Mouse (Mus musculus): ENCODE measurements around the gene Lypla2. TPM values are rescaled to one million over a fixed set of nuclear protein-coding genes. Genes with fewer than 3 reads are reported as not detected.
A peak's percentile ranks its signal among the peaks of the same experiment; 100 is the strongest.

The Lypla2 gene
- polyA plus RNA-seq, 1 experiment from 2014 or later = 223 TPM

GRCm38 (mm10) chr4:135969070-135969750 lies 3.2 kb downstream of the Lypla2 start:
- DNase-seq (ENCODE audit: low spot score) = no peak
- Histone ChIP-seq H3K36me3 (peaks cover 66% of the 10 kb centered on the region), H3K9me3 (no peaks in the 10 kb centered on the region), H3K27ac (no peak overlapping the region), H3K4me3 (0 out of 2 replicates have a peak overlapping the region, but pooled peaks have one; percentile 18), H3K27me3 (ENCODE audit: insufficient read depth, poor library complexity, severe bottlenecking) (no peaks in the 10 kb centered on the region), H3K4me1 (replicated peaks) (peaks cover 54% of the 10 kb centered on the region)
- WGBS = 92% methylated on average over 13 of the region's 13 CpGs

- Histone ChIP-seq H3K9me3 (no peaks in the 10 kb centered on the region), H3K36me3 (peaks cover 60% of the 10 kb centered on the region), H3K27me3 (ENCODE audit: insufficient read depth, poor library complexity, severe bottlenecking) (no peaks in the 10 kb centered on the region), H3K4me3 (peak overlapping the region; percentile 18; the same call in 1 of the 2 replicates), H3K27ac (0 out of 2 replicates have a peak overlapping the region, but pooled peaks have one; percentile 5), H3K4me1 (replicated peaks) (peaks cover 58% of the 10 kb centered on the region)
- DNase-seq (ENCODE audit: low spot score) = no peak
- 77% methylated on average over 19 of the region's 19 CpGs for WGBS
Observed at GRCm38 (mm10) chr4:135968271-135968869, 4.1 kb downstream of the Lypla2 start.

- Histone ChIP-seq H3K27ac (no peak overlapping the region), H3K4me1 (replicated peaks) (peaks cover 59% of the 10 kb centered on the region), H3K36me3 (peaks cover 61% of the 10 kb centered on the region), H3K9me3 (no peaks in the 10 kb centered on the region), H3K27me3 (ENCODE audit: insufficient read depth, poor library complexity, severe bottlenecking) (no peaks in the 10 kb centered on the region), H3K4me3 (no peak overlapping the region; the same call in 1 of the 2 replicates)
- DNase-seq (ENCODE audit: low spot score) = no peak
- 92% methylated on average over 18 of the region's 18 CpGs for WGBS
Observed at GRCm38 (mm10) chr4:135967086-135967760, 5.2 kb downstream of the Lypla2 start.

- no peak overlapping the region; the same call in 1 of the 2 replicates for H3K4me3 ChIP-seq
- H3K27ac ChIP-seq = no peak overlapping the region
- H3K4me1 ChIP-seq (replicated peaks) = peaks cover 52% of the 10 kb centered on the region
- no peak for DNase-seq (ENCODE audit: low spot score)
- 94% methylated on average over 16 of the region's 16 CpGs for WGBS
- H3K36me3 ChIP-seq = peaks cover 63% of the 10 kb centered on the region
- no peaks in the 10 kb centered on the region for H3K9me3 ChIP-seq
- H3K27me3 ChIP-seq (ENCODE audit: insufficient read depth, poor library complexity, severe bottlenecking) = no peaks in the 10 kb centered on the region
Observed at GRCm38 (mm10) chr4:135966283-135966682, 6.1 kb downstream of the Lypla2 start.

GRCm38 (mm10) chr4:135965113-135965512 lies 7.3 kb downstream of the Lypla2 start:
- peak overlapping the region; percentile 7; the same call in 1 of the 2 replicates for H3K4me3 ChIP-seq
- H3K4me1 ChIP-seq (replicated peaks) = peaks cover 41% of the 10 kb centered on the region
- no peak overlapping the region for H3K27ac ChIP-seq
- DNase-seq (ENCODE audit: low spot score) = no peak
- WGBS = 86% methylated on average over 9 of the region's 9 CpGs
- no peaks in the 10 kb centered on the region for H3K27me3 ChIP-seq (ENCODE audit: insufficient read depth, poor library complexity, severe bottlenecking)
- H3K9me3 ChIP-seq = no peaks in the 10 kb centered on the region
- peaks cover 55% of the 10 kb centered on the region for H3K36me3 ChIP-seq

GRCm38 (mm10) chr4:135964426-135964825 lies 8.0 kb downstream of the Lypla2 start:
- Histone ChIP-seq H3K27me3 (ENCODE audit: insufficient read depth, poor library complexity, severe bottlenecking) (no peaks in the 10 kb centered on the region), H3K27ac (peak overlapping the region; percentile 88), H3K9me3 (no peaks in the 10 kb centered on the region), H3K4me1 (replicated peaks) (peaks cover 41% of the 10 kb centered on the region), H3K4me3 (peak overlapping the region; percentile 78), H3K36me3 (peaks cover 55% of the 10 kb centered on the region)
- no peak for DNase-seq (ENCODE audit: low spot score)
- WGBS = 9% methylated on average over 12 of the region's 12 CpGs

- H3K27me3 ChIP-seq (ENCODE audit: insufficient read depth, poor library complexity, severe bottlenecking) = no peaks in the 10 kb centered on the region
- H3K9me3 ChIP-seq = no peaks in the 10 kb centered on the region
- DNase-seq (ENCODE audit: low spot score) = peak; percentile 97
- peaks cover 55% of the 10 kb centered on the region for H3K36me3 ChIP-seq
- H3K27ac ChIP-seq = peak within 1 kb of the TSS; percentile 88
- peaks cover 34% of the 10 kb centered on the region for H3K4me1 ChIP-seq (replicated peaks)
- peak within 1 kb of the TSS; percentile 78 for H3K4me3 ChIP-seq
- WGBS = under 1% methylated on average over 56 of the region's 56 CpGs
Observed at GRCm38 (mm10) chr4:135963457-135964193, 8.8 kb downstream of the Lypla2 start, which contains the start of gene Gale. TSS of gene Gale (plus strand) at chr4:135963727.

- Histone ChIP-seq H3K36me3 (peaks cover 55% of the 10 kb centered on the region), H3K27me3 (ENCODE audit: insufficient read depth, poor library complexity, severe bottlenecking) (no peaks in the 10 kb centered on the region), H3K9me3 (no peaks in the 10 kb centered on the region), H3K27ac (peak overlapping the region; percentile 88), H3K4me3 (peak overlapping the region; percentile 78), H3K4me1 (replicated peaks) (peaks cover 28% of the 10 kb centered on the region)
- WGBS = 7% methylated on average over 15 of the region's 15 CpGs
- DNase-seq (ENCODE audit: low spot score) = no peak
Observed at GRCm38 (mm10) chr4:135962946-135963345, 9.5 kb downstream of the Lypla2 start.

GRCm38 (mm10) chr4:135962198-135962597 lies 10.2 kb downstream of the Lypla2 start:
- Histone ChIP-seq H3K4me1 (replicated peaks) (peaks cover 25% of the 10 kb centered on the region), H3K27ac (no peak overlapping the region), H3K9me3 (no peaks in the 10 kb centered on the region), H3K27me3 (ENCODE audit: insufficient read depth, poor library complexity, severe bottlenecking) (no peaks in the 10 kb centered on the region), H3K36me3 (peaks cover 54% of the 10 kb centered on the region), H3K4me3 (no peak overlapping the region)
- DNase-seq (ENCODE audit: low spot score) = no peak
- 94% methylated on average over 7 of the region's 7 CpGs for WGBS

GRCm38 (mm10) chr4:135961709-135962108 lies 10.7 kb downstream of the Lypla2 start:
- no peak for DNase-seq (ENCODE audit: low spot score)
- 92% methylated on average over 5 of the region's 5 CpGs for WGBS
- Histone ChIP-seq H3K36me3 (peaks cover 49% of the 10 kb centered on the region), H3K27ac (no peak overlapping the region), H3K9me3 (no peaks in the 10 kb centered on the region), H3K4me1 (replicated peaks) (peaks cover 25% of the 10 kb centered on the region), H3K4me3 (no peak overlapping the region), H3K27me3 (ENCODE audit: insufficient read depth, poor library complexity, severe bottlenecking) (no peaks in the 10 kb centered on the region)

GRCm38 (mm10) chr4:135960717-135961116 lies 11.7 kb downstream of the Lypla2 start:
- no peak overlapping the region for H3K4me3 ChIP-seq
- peaks cover 49% of the 10 kb centered on the region for H3K36me3 ChIP-seq
- H3K4me1 ChIP-seq (replicated peaks) = peaks cover 25% of the 10 kb centered on the region
- H3K27me3 ChIP-seq (ENCODE audit: insufficient read depth, poor library complexity, severe bottlenecking) = no peaks in the 10 kb centered on the region
- no peak overlapping the region for H3K27ac ChIP-seq
- H3K9me3 ChIP-seq = no peaks in the 10 kb centered on the region
- 22% methylated on average over 5 of the region's 5 CpGs for WGBS
- DNase-seq (ENCODE audit: low spot score) = peak; percentile 86

GRCm38 (mm10) chr4:135958354-135958753 lies 14.1 kb downstream of the Lypla2 start:
- Histone ChIP-seq H3K4me3 (no peak overlapping the region), H3K27me3 (ENCODE audit: insufficient read depth, poor library complexity, severe bottlenecking) (no peaks in the 10 kb centered on the region), H3K9me3 (no peaks in the 10 kb centered on the region), H3K27ac (no peak overlapping the region), H3K36me3 (peaks cover 53% of the 10 kb centered on the region), H3K4me1 (replicated peaks) (peaks cover 11% of the 10 kb centered on the region)
- DNase-seq (ENCODE audit: low spot score) = no peak
- 64% methylated on average over 8 of the region's 8 CpGs for WGBS
